Mouse (Mus musculus): ENCODE data around the gene Pfpl.
A peak's percentile ranks its signal among the peaks of the same experiment; 100 is the strongest.

Gene Pfpl

GRCm38 (mm10) chr19:12464674-12465073 is 37.0 kb downstream of the Pfpl start:
- no peak for DNase-seq (ENCODE audit: low spot score)

- DNase-seq (ENCODE audit: low spot score): no peak
Observed at GRCm38 (mm10) chr19:12465530-12466144, 37.9 kb downstream of the Pfpl start.

- DNase-seq (ENCODE audit: low spot score): no peak
Observed at GRCm38 (mm10) chr19:12466204-12466603, 38.5 kb downstream of the Pfpl start.

GRCm38 (mm10) chr19:12467436-12467835 is 39.7 kb downstream of the Pfpl start:
- no peak for DNase-seq (ENCODE audit: low spot score)

- no peak for DNase-seq (ENCODE audit: low spot score)
Observed at GRCm38 (mm10) chr19:12471866-12472265, 44.2 kb downstream of the Pfpl start.

GRCm38 (mm10) chr19:12472381-12472976 is 44.8 kb downstream of the Pfpl start:
- DNase-seq (ENCODE audit: low spot score): no peak

- DNase-seq (ENCODE audit: low spot score): no peak
Observed at GRCm38 (mm10) chr19:12473201-12473641, 45.5 kb downstream of the Pfpl start.

- no peak for DNase-seq (ENCODE audit: low spot score)
Observed at GRCm38 (mm10) chr19:12473951-12474350, 46.2 kb downstream of the Pfpl start.

- DNase-seq (ENCODE audit: low spot score): peak; percentile 89
Observed at GRCm38 (mm10) chr19:12475380-12476250, 47.9 kb downstream of the Pfpl start.

- DNase-seq (ENCODE audit: low spot score): no peak
Observed at GRCm38 (mm10) chr19:12476721-12477270, 49.1 kb downstream of the Pfpl start.

- no peak for DNase-seq (ENCODE audit: low spot score)
Observed at GRCm38 (mm10) chr19:12478369-12478768, 50.7 kb downstream of the Pfpl start.
